Mouse (Mus musculus): ENCODE data around the gene Ankle1. TPM values are rescaled to one million over a fixed set of nuclear protein-coding genes. Genes with fewer than 3 reads are reported as not detected.

Gene Ankle1
- total RNA-seq, 2 experiments from 2014 or later: 0.18 to 0.36 TPM

DNA sequence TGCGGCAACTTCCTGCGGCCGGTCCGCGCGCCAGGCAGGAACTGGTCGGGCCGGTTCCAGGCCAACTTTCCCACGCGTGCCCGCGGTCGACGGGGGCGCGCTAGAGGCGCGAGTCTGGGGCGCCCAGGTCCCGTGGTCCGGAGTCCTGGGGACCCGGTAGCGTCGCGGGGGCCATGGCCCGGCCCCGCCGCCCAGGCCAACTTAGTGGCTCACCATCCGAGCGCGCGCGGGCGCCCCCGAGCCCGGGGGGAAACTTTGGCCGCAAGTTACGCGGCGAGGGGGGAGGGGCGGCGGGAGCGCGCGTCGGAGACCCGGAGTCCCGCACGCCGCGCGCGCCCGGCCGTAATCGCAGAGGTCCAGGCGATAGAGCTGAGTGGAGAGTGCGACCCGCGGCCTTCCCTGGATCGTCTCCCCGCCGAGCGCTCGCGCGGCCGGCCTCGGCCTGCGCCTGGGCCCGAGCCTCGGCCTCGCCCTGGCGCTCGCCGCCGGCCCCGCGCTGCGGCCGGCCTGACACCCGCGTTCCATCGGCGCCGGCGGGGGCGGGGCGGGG is 24.3 kb upstream of the Ankle1 start, which contains the start of gene Nr2f6:
Nr2f6 (minus strand) TSS at position 540 of the 550 bp plus-strand sequence.
- DNase-seq (ENCODE audit: low spot score): peak; percentile 79
- intact Hi-C loops (cut with DNase I): no loop called here

DNA sequence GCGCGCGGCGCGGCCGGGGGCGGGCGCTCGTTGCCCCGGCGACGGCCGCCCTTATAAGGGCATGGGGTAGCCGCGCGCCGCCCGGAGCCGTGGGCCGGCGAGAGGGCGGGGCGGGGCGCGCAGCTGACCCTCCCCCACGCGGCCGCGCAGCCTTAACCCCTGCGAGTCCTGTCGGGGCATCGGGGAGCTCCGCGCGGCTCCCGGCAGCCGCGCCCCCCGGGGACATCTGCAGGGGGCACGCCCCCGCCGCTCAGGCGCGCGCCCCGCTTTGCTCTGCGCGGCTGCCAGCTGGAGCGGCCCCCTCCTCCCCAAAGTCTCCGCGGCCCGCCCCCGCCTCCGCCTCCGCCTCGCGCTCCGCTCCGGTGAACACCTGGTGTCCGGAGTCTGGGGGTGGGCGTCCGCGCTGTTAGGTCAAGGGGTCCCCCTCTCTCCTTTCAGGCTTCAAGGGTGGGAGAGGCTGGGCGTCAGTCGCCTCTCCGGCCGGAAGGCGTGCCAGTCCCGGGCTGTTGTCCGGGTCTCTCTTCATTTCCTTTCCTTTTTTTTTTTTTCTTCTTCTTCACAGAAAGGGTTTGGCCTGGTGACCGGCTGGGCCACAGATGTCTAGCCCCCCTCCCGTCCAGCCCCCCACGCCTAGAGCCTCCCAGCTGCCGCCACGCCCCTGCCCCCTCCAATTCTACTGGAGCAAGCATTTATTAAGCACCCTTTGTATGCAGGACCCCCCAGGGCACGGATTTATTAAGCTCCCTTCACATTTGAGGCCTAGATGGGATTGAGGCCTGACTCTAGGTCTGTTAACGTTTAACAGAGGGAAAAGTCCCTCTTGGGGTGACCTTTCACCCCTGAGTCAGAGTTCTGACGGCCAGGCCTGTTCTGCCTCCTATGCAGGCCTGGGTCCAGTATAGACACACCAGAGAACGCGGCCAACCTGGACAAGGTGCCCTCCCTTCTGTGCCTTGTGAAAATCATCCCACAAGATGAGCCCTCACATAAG is 23.5 kb upstream of the Ankle1 start:
- intact Hi-C loops (cut with DNase I): no loop called here
- DNase-seq (ENCODE audit: low spot score): no peak

DNA sequence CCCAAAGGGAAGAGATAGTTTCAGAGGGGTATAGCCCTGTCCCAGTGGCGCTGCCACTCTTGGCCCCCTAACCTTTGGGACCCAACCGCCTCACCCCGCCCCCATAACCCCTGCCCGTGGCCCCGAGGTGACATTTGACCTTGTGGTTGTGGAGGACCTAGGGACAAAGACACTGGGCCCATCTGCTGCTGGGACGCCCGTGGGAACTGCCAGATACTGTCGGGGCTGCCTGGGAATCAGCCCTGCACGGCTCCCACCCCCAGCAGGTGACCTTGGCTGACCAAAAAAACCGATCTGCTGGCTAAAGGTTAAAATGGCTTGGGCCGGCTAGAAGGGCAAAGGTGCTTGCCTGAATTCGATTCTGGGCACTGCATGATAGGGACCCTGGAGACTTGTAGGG is 22.4 kb upstream of the Ankle1 start:
- intact Hi-C loops (cut with DNase I): no loop called here

GRCm38 (mm10) chr8:71383860-71384259 is 21.9 kb upstream of the Ankle1 start:
- intact Hi-C loops (cut with DNase I): no loop called here
- DNase-seq (ENCODE audit: low spot score): no peak

More for the DNA sequence above, 22.4 kb upstream of the Ankle1 start:
- no peak for DNase-seq (ENCODE audit: low spot score)

- no peak for DNase-seq (ENCODE audit: low spot score)
- intact Hi-C loops (cut with DNase I): no loop called here
These were observed 20.5 kb upstream of the Ankle1 start for GRCm38 (mm10) chr8:71385212-71385835.

- intact Hi-C loops (cut with DNase I): no loop called here
- DNase-seq (ENCODE audit: low spot score): no peak
These were observed 17.5 kb upstream of the Ankle1 start for GRCm38 (mm10) chr8:71388267-71388666.

GRCm38 (mm10) chr8:71391696-71392095 is 14.1 kb upstream of the Ankle1 start:
- DNase-seq (ENCODE audit: low spot score): no peak

DNA sequence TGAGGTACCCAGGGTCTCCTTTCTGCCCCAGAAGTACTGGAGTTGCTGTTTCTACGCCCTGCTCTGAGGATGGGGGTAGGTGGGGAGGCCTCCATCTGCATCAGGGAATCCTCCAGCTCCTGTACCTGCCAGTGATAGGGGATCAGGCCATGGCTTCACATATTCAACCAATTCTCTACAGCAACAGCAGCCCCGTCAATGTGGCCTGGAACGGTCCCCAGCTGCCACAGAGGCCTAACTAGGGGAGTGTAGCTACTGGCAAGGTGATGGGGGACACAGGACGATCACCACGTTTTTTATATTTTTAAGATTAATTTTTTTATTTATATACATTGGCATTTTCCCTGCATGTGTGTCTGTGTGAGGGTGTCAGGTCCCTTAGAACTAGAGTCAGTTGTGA is 13.4 kb upstream of the Ankle1 start:
- intact Hi-C loops (cut with DNase I): no loop called here
- no peak for DNase-seq (ENCODE audit: low spot score)

More at GRCm38 (mm10) chr8:71391696-71392095, 14.1 kb upstream of the Ankle1 start:
- intact Hi-C loops (cut with DNase I): no loop called here

DNA sequence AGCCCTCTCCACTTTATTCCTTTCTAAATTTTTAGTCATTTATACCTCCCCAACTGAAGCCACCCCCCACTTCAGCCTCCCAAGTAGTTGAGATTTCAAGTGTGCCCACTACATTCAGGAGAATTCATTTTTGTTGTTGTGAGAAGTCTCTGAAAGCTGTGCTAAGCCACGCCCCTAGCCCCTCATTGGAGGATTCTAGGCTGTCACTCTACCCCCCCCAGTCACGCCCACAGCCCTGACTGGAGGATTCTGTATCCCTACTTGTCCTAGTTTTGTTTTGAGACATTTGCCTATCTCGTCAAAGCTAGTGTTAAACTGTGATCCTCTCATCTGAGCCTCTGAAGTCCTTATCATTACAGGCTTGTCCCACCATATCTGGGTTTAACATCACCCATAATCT is 12.9 kb upstream of the Ankle1 start:
- intact Hi-C loops (cut with DNase I): no loop called here
- DNase-seq (ENCODE audit: low spot score): no peak

- intact Hi-C loops (cut with DNase I): no loop called here
- no peak for DNase-seq (ENCODE audit: low spot score)
These were observed 11.3 kb upstream of the Ankle1 start for GRCm38 (mm10) chr8:71394481-71394880.

GRCm38 (mm10) chr8:71395071-71395470 is 10.7 kb upstream of the Ankle1 start:
- intact Hi-C loops (cut with DNase I): no loop called here
- DNase-seq (ENCODE audit: low spot score): no peak

GRCm38 (mm10) chr8:71395629-71396028 is 10.2 kb upstream of the Ankle1 start, which contains the start of gene Ushbp1:
Ushbp1 (minus strand) TSS chr8:71395802.
- peak; percentile 59 for DNase-seq (ENCODE audit: low spot score)
- intact Hi-C loops (cut with DNase I): no loop called here

DNA sequence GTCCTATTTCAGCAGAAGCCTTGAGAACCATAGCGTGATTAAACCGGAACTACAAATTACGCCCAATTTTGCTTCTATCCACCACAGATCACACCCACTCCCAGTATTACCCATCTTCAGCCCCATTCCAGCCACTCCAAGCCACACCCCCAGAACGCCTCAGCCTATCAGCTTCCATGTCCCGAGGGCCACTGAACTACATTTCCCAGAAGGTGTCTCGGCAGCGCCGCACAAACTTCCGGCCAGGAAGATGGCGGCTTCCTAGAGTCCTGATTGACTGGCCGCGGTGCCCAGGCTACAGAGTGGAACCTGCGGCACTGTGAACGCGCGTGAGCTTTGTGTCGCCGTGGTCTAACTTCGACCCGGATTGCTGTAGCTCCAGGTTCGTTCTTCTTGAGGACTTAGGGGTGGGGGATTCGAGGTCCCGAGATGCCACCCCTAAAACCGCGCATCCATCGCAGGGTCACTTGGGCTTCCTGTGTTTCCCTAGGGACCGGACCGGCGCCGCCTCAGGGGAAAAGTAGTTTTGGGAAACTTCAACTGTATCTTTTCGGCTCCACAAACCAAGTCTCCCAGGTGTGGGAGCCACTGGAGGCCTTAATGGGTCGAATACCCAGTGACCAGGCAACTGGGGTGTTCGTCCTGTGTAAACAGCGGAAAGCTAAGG is 9.0 kb upstream of the Ankle1 start, which contains the start of gene Babam1:
Babam1 (plus strand) TSS at position 223 of the 667 bp plus-strand sequence.
- peak; percentile 93 for DNase-seq (ENCODE audit: low spot score)
- intact Hi-C loops (cut with DNase I): no loop called here

- no peak for DNase-seq (ENCODE audit: low spot score)
These were observed 8.1 kb upstream of the Ankle1 start for GRCm38 (mm10) chr8:71397701-71398100.

DNA sequence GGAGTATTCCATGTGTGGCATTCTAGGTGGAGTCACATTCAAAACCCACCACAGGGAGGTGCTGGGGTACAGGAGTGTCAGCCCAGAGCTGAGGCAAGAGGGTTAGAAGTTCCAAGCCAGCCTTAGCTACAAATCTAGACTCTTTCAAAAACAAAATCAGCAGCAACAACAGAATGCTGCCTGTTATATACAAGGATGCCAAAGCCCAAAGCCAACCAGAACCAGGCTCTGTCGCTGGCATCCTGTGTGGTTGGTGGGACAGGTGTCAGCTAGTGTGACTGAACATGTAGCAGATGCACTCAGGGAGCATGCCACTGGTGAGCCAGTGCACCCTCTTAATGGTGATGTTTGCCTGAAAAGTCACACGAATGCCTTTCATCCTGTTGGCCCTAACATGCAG is 5.0 kb upstream of the Ankle1 start:
- DNase-seq (ENCODE audit: low spot score): no peak
- intact Hi-C loops (cut with DNase I): no loop called here

More at GRCm38 (mm10) chr8:71397701-71398100, 8.1 kb upstream of the Ankle1 start:
- intact Hi-C loops (cut with DNase I): no loop called here

DNA sequence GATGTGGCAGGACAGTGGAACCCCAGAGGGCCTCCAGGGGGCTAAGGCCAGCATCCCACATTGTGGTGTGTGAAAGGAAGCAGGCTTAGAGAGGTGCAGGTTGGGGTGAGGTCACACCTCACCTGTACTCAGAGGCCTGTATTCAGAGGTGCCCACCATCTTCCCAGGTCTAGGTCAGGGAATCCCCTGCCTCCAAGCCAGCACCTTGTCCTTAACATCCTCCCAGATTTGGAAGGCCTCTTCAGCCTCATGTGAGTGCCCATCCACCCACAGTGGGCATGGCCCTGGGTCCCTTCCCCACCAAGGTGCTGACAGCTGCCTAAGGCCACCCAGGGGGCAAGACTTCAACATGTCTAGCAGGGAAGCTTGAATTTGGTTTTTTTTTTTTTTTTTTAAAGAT is 4.4 kb upstream of the Ankle1 start:
- intact Hi-C loops (cut with DNase I): no loop called here
- no peak for DNase-seq (ENCODE audit: low spot score)

DNA sequence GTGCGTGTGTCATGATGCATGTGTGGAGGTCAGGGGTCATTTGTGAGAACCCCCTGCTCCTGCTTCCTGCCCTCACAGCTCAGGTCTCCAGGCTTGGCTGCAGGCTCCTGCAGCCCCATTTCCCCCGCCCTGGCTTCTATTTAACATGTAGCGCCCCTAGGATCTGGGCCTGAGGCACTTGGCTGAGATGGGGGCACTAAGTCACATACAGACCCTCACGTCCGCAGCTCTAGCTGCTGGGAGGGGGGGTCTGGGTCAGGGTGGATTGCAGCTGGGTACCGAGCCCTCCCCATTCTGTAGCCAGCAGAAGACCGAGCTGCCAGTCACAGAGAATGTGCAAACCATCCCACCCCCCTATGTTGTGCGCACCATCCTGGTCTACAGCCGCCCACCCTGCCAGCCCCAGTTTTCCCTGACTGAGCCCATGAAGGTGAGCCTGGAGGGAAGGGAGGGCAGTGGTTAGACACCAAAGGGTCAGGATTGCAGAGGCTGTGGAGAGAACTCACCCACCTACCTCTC is 3.3 kb upstream of the Ankle1 start:
- no peak for DNase-seq (ENCODE audit: low spot score)
- intact Hi-C loops (cut with DNase I): loop anchor here (2.0 kb wide), 1 partner anchor 24 kb away; no protein-coding TSS in a partner anchor

- no peak for DNase-seq (ENCODE audit: low spot score)
- intact Hi-C loops (cut with DNase I): loop anchor here (2.0 kb wide), 1 partner anchor 24 kb away; no protein-coding TSS in a partner anchor
These were observed 2.5 kb upstream of the Ankle1 start for GRCm38 (mm10) chr8:71403107-71403885.

DNA sequence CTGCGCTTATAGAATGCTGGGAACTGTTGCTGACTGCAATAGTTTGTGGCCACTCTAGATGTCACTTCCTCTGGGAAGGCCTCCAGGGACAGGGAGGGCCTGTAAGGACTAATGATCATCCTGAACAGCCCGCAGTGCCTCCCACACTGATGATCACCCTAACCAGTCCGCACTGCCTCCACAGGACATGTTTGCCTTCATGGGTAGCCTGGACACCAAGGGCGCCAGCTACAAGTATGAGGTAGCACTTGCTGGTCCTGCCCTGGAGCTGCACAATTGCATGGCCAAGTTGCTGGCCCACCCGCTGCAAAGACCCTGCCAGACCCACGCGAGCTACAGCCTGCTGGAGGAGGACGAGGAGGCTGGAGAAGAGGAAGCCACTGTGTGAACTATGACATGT is 1.8 kb upstream of the Ankle1 start:
- no peak for DNase-seq (ENCODE audit: low spot score)
- intact Hi-C loops (cut with DNase I): no loop called here
